Comparison of ENCODE assay signal across 23 mouse cellular contexts in genomic region chr1:164384354-164384753, GRCm38 (mm10).
"Had no signal": no experiment of that assay in that cellular context is flagged by ENCODE, and none has a peak within 500 bp of the region (broad histone marks: within the 10 kb centered on the region; RNA-seq: fewer than 3 reads in every experiment).

No protein-coding gene starts in this region.

- H3K9ac ChIP-seq: heart, embryonic 13.5 days; heart, embryonic 15.5 days; hindbrain, embryonic 12.5 days; hindbrain, embryonic 13.5 days; hindbrain, embryonic 14.5 days; hindbrain, embryonic 15.5 days; intestine, embryonic 15.5 days; kidney, embryonic 15.5 days had no signal

- H3K4me2 ChIP-seq: heart, embryonic 11.5 days; heart, embryonic 13.5 days; heart, embryonic 15.5 days; hindbrain, embryonic 12.5 days; hindbrain, embryonic 13.5 days; hindbrain, embryonic 14.5 days; hindbrain, embryonic 15.5 days; intestine, embryonic 15.5 days; kidney, embryonic 15.5 days had no signal

- H3K4me3 ChIP-seq: heart, embryonic 13.5 days; heart, embryonic 15.5 days; hindbrain, embryonic 10.5 days; hindbrain, embryonic 12.5 days; hindbrain, embryonic 13.5 days; hindbrain, embryonic 15.5 days; intestine, embryonic 15.5 days; kidney, embryonic 15.5 days; layer of hippocampus, adult 2 months; left cerebral cortex, adult 2 months had no signal

- H3K36me3 ChIP-seq: heart, embryonic 15.5 days; hindbrain, embryonic 10.5 days; hindbrain, embryonic 12.5 days; hindbrain, embryonic 15.5 days; intestine, embryonic 15.5 days had no signal

- ATAC-seq: hindbrain, embryonic 16.5 days; inflammation-experienced regulatory T-cells, adult 6 months; intestine, embryonic 15.5 days; intestine, embryonic 16.5 days; intestine, postnatal 0 days had no signal

- DNase-seq: heart, postnatal 10 days; heart, postnatal 14 days; heart, postnatal 36 days; heart, postnatal 4 days; layer of hippocampus, adult 9-11 months; layer of hippocampus, postnatal 36 days had no signal

- H3K27ac ChIP-seq: heart, embryonic 13.5 days; heart, embryonic 15.5 days; hindbrain, embryonic 10.5 days; hindbrain, embryonic 12.5 days; hindbrain, embryonic 13.5 days; hindbrain, embryonic 14.5 days; hindbrain, embryonic 15.5 days; hindbrain, postnatal 0 days; intestine, embryonic 15.5 days; kidney, embryonic 15.5 days; layer of hippocampus, adult 2 months; left cerebral cortex, adult 2 months had no signal

- H3K4me1 ChIP-seq: heart, embryonic 13.5 days; heart, embryonic 15.5 days; hindbrain, embryonic 10.5 days; hindbrain, embryonic 12.5 days; hindbrain, embryonic 15.5 days; intestine, embryonic 15.5 days; kidney, embryonic 15.5 days had no signal

- H3K27me3 ChIP-seq: heart, embryonic 13.5 days; heart, embryonic 15.5 days; hindbrain, embryonic 12.5 days; hindbrain, embryonic 13.5 days; hindbrain, embryonic 15.5 days; intestine, embryonic 15.5 days; kidney, embryonic 15.5 days had no signal

- H3K9me3 ChIP-seq: heart, embryonic 13.5 days; heart, embryonic 15.5 days; hindbrain, embryonic 10.5 days; hindbrain, embryonic 12.5 days; hindbrain, embryonic 13.5 days; hindbrain, embryonic 15.5 days; intestine, embryonic 15.5 days; kidney, embryonic 15.5 days had no signal
